Mouse (Mus musculus): ENCODE data around the gene Rp9. TPM values are rescaled to one million over a fixed set of nuclear protein-coding genes. Genes with fewer than 3 reads are reported as not detected.

Gene Rp9
- polyA plus RNA-seq, 1 experiment, result 52.0 TPM

GRCm38 (mm10) chr9:22486211-22486610 lies 16.7 kb upstream of the Rp9 start:
- no peak overlapping the region for H3ac ChIP-seq (ENCODE audit: control insufficient read depth, insufficient read length)
- TF ChIP-seq TCF12 (IDR thresholded peaks at IDR 0.05; ENCODE audit: insufficient read depth, poor library complexity, severe bottlenecking) (no peak), MYOG (IDR thresholded peaks at IDR 0.05; ENCODE audit: control insufficient read depth in 1 of 3, insufficient read depth in 1 of 3, insufficient read length in 2 of 3, low read depth in 2 of 3) (no peak), CEBPB (IDR thresholded peaks at IDR 0.05; ENCODE audit: insufficient read depth, poor library complexity, severe bottlenecking) (no peak), USF1 (IDR thresholded peaks at IDR 0.05; ENCODE audit: low read depth) (no peak), REST (IDR thresholded peaks at IDR 0.05; ENCODE audit: insufficient read depth, insufficient read length) (no peak), E2F4 (IDR thresholded peaks at IDR 0.05; ENCODE audit: insufficient read depth) (no peak), MAX (IDR thresholded peaks at IDR 0.05; ENCODE audit: low read depth) (no peak), SRF (IDR thresholded peaks at IDR 0.05; ENCODE audit: control insufficient read depth, insufficient read length, low read depth) (no peak), TCF3 (IDR thresholded peaks at IDR 0.05; ENCODE audit: insufficient read length, low read depth) (no peak), MYOD1 (IDR thresholded peaks at IDR 0.05; ENCODE audit: control insufficient read depth in 1 of 3, insufficient read length in 2 of 3, low read depth in 2 of 3) (no peak), POLR2A (IDR thresholded peaks at IDR 0.05; ENCODE audit: insufficient read length, low read depth) (no peak), POLR2AphosphoS2 (IDR thresholded peaks at IDR 0.05; ENCODE audit: insufficient read length, low read depth) (no peak)
- H3K4me3 ChIP-seq, result no peak overlapping the region
- no peaks in the 10 kb centered on the region for H3K36me3 ChIP-seq (ENCODE audit: control insufficient read depth, insufficient read depth)
- no peaks in the 10 kb centered on the region for H3K27me3 ChIP-seq (ENCODE audit: control insufficient read depth, insufficient read depth, insufficient read length)
- no peak overlapping the region for H3K4me2 ChIP-seq (ENCODE audit: low read depth)
- no peaks in the 10 kb centered on the region for H3K79me2 ChIP-seq (ENCODE audit: control insufficient read depth, insufficient read depth)

DNA sequence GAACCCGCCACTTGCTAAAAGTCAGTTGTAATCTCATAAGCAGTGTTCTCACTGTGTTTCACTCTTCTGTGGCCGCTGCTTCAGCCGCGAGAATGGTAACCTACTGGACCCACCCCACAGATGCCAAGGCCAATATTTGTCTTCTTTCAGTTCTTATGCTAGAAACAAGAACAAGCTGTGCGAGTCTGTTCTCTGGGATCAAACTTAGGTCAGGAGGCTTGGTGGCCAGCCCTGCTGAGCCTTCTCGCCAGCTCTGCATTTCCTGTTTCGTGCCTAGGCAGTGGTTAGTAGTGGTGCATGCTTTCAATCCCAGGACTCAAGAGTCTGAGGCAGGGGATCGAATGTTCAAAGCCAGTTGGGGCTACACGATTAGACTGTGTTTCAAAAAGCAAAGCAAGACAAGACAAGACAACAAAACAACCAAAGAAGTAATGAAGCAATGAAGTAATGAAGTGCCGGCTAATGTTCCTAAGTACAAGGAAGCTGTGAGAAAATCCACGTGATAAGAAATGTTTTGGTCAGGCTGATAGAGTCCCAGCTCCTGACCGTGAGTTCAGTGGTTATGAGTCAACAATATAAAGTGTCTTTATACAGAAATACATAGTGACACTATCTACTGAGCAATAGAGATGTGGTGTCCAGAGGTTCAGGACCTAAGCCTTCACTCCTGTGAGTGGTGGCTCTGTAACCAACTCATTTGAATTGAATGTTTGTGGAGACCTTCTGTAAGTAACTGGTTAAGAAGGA lies 15.2 kb upstream of the Rp9 start:
- Histone ChIP-seq H3K36me3 (ENCODE audit: control insufficient read depth, insufficient read depth) (no peaks in the 10 kb centered on the region), H3K27me3 (ENCODE audit: control insufficient read depth, insufficient read depth, insufficient read length) (no peaks in the 10 kb centered on the region), H3K4me3 (no peak overlapping the region), H3ac (ENCODE audit: control insufficient read depth, insufficient read length) (no peak overlapping the region), H3K4me2 (ENCODE audit: low read depth) (no peak overlapping the region), H3K79me2 (ENCODE audit: control insufficient read depth, insufficient read depth) (no peaks in the 10 kb centered on the region)
- TF ChIP-seq MYOD1 (IDR thresholded peaks at IDR 0.05; ENCODE audit: control insufficient read depth in 1 of 3, insufficient read length in 2 of 3, low read depth in 2 of 3), result no peak
- no peak for TF ChIP-seq SRF (IDR thresholded peaks at IDR 0.05; ENCODE audit: control insufficient read depth, insufficient read length, low read depth)
- TF ChIP-seq REST (IDR thresholded peaks at IDR 0.05; ENCODE audit: insufficient read depth, insufficient read length), result no peak

GRCm38 (mm10) chr9:22483866-22484561 lies 14.5 kb upstream of the Rp9 start:
- Histone ChIP-seq H3ac (ENCODE audit: control insufficient read depth, insufficient read length) (no peak overlapping the region), H3K27me3 (ENCODE audit: control insufficient read depth, insufficient read depth, insufficient read length) (no peaks in the 10 kb centered on the region), H3K79me2 (ENCODE audit: control insufficient read depth, insufficient read depth) (no peaks in the 10 kb centered on the region), H3K4me3 (no peak overlapping the region), H3K4me2 (ENCODE audit: low read depth) (no peak overlapping the region), H3K36me3 (ENCODE audit: control insufficient read depth, insufficient read depth) (no peaks in the 10 kb centered on the region)
- TF ChIP-seq SRF (IDR thresholded peaks at IDR 0.05; ENCODE audit: control insufficient read depth, insufficient read length, low read depth) (no peak), CEBPB (IDR thresholded peaks at IDR 0.05; ENCODE audit: insufficient read depth, poor library complexity, severe bottlenecking) (no peak), MYOD1 (IDR thresholded peaks at IDR 0.05; ENCODE audit: control insufficient read depth in 1 of 3, insufficient read length in 2 of 3, low read depth in 2 of 3) (no peak), TCF12 (IDR thresholded peaks at IDR 0.05; ENCODE audit: insufficient read depth, poor library complexity, severe bottlenecking) (no peak), USF1 (IDR thresholded peaks at IDR 0.05; ENCODE audit: low read depth) (no peak), E2F4 (IDR thresholded peaks at IDR 0.05; ENCODE audit: insufficient read depth) (no peak), MYOG (IDR thresholded peaks at IDR 0.05; ENCODE audit: control insufficient read depth in 1 of 3, insufficient read depth in 1 of 3, insufficient read length in 2 of 3, low read depth in 2 of 3) (no peak), TCF3 (IDR thresholded peaks at IDR 0.05; ENCODE audit: insufficient read length, low read depth) (no peak), POLR2A (IDR thresholded peaks at IDR 0.05; ENCODE audit: insufficient read length, low read depth) (no peak), POLR2AphosphoS2 (IDR thresholded peaks at IDR 0.05; ENCODE audit: insufficient read length, low read depth) (no peak), REST (IDR thresholded peaks at IDR 0.05; ENCODE audit: insufficient read depth, insufficient read length) (no peak), MAX (IDR thresholded peaks at IDR 0.05; ENCODE audit: low read depth) (no peak)

- no peaks in the 10 kb centered on the region for H3K27me3 ChIP-seq (ENCODE audit: control insufficient read depth, insufficient read depth, insufficient read length)
- TF ChIP-seq SRF (IDR thresholded peaks at IDR 0.05; ENCODE audit: control insufficient read depth, insufficient read length, low read depth), result no peak
- TF ChIP-seq MAX (IDR thresholded peaks at IDR 0.05; ENCODE audit: low read depth), result no peak
- no peak for TF ChIP-seq MYOD1 (IDR thresholded peaks at IDR 0.05; ENCODE audit: control insufficient read depth in 1 of 3, insufficient read length in 2 of 3, low read depth in 2 of 3)
- no peak for TF ChIP-seq TCF3 (IDR thresholded peaks at IDR 0.05; ENCODE audit: insufficient read length, low read depth)
- no peak for TF ChIP-seq USF1 (IDR thresholded peaks at IDR 0.05; ENCODE audit: low read depth)
- TF ChIP-seq CEBPB (IDR thresholded peaks at IDR 0.05; ENCODE audit: insufficient read depth, poor library complexity, severe bottlenecking), result no peak
- no peaks in the 10 kb centered on the region for H3K79me2 ChIP-seq (ENCODE audit: control insufficient read depth, insufficient read depth)
- H3K4me3 ChIP-seq, result no peak overlapping the region
- H3K36me3 ChIP-seq (ENCODE audit: control insufficient read depth, insufficient read depth), result no peaks in the 10 kb centered on the region
- H3K4me2 ChIP-seq (ENCODE audit: low read depth), result no peak overlapping the region
- no peak overlapping the region for H3ac ChIP-seq (ENCODE audit: control insufficient read depth, insufficient read length)
Observed at GRCm38 (mm10) chr9:22478946-22479345, 9.4 kb upstream of the Rp9 start.
